Mouse (Mus musculus) intestine, embryonic 14.5 days (tissue): ENCODE results near the gene Plce1. TPM values are rescaled to one million over a fixed set of nuclear protein-coding genes. Genes with fewer than 3 reads are reported as not detected.
A peak's percentile ranks its signal among the peaks of the same experiment; 100 is the strongest.

Experiments
- ATAC-seq: fragments of 200-750 bp; cut with Nextera tagmentation; replicated peaks from 2 replicates; pipeline ENCODE4 v1.8.0; 2017; ENCODE audit warnings: low read depth, moderate number of reproducible peaks, moderate TSS enrichment, moderate library complexity; ENCODE audit not compliant: low FRiP score, low TSS enrichment
- DNase-seq: peaks from one replicate; pipeline ENCODE4 v3.0.0-alpha.2; 2018; ENCODE audit warnings: low spot score
- H3K27ac ChIP-seq: fragments of 300-500 bp; sonication (generic); 2 replicates; pipeline ENCODE4 v1.5.1; 2014; ENCODE audit warnings: low read depth, mild to moderate bottlenecking, control low read depth
- H3K27me3 ChIP-seq: fragments of 300-500 bp; sonication (generic); replicated peaks from 2 replicates; pipeline ENCODE4 v1.6.1; 2014; ENCODE audit warnings: low read length, control low read depth; ENCODE audit not compliant: control insufficient read depth, insufficient read depth
- H3K36me3 ChIP-seq: fragments of 300-500 bp; sonication (generic); 2 replicates; pipeline ENCODE4 v1.6.1; 2014; ENCODE audit warnings: low read length, control low read depth; ENCODE audit not compliant: control insufficient read depth, insufficient read depth
- H3K4me1 ChIP-seq: fragments of 300-500 bp; sonication (generic); replicated peaks from 2 replicates; pipeline ENCODE4 v1.6.1; 2014; ENCODE audit warnings: low read length, control low read depth, mixed read lengths; ENCODE audit not compliant: control insufficient read depth, insufficient read depth
- H3K4me2 ChIP-seq: fragments of 300-500 bp; sonication (generic); 2 replicates; pipeline ENCODE4 v1.6.1; 2014; ENCODE audit warnings: low read length
- H3K4me3 ChIP-seq: fragments of 300-500 bp; sonication (generic); 2 replicates; pipeline ENCODE4 v1.5.1; 2014; ENCODE audit warnings: low read depth, low read length, control low read depth, mixed read lengths
- H3K9ac ChIP-seq: fragments of 300-500 bp; sonication (generic); 2 replicates; pipeline ENCODE4 v1.6.1; 2014; ENCODE audit warnings: mild to moderate bottlenecking, low read length
- H3K9me3 ChIP-seq: fragments of 300-500 bp; sonication (generic); 2 replicates; pipeline ENCODE4 v1.6.1; 2016; ENCODE audit warnings: low read length, control low read depth; ENCODE audit not compliant: control insufficient read depth
- WGBS: fragments of 180-500 bp; shearing (Covaris S2); extraction: QIAGEN DNeasy Blood & Tissue Kit; methylation state at CpG from one replicate; pipeline ENCODE4 v1.1.7; 2014; 5-methylcytosine and 5-hydroxymethylcytosine counted together
- polyA plus RNA-seq: library from polyadenylated mRNA; unstranded; fragments of >200 nt; fragmentation: Nextera tagmentation; extraction: Ambion mirVana; gene quantifications from 2 replicates; pipeline ENCODE4 v1.2.1, GENCODE M21; 2014

The Plce1 gene
- polyA plus RNA-seq, 1 experiment from 2014 or later: 6.7 TPM

- H3K27ac ChIP-seq: no peak overlapping the region
- no peak for DNase-seq
- no peak for ATAC-seq
- no peaks in the 10 kb centered on the region; the same call in 1 of the 2 replicates for H3K4me1 ChIP-seq
- no peaks in the 10 kb centered on the region for H3K27me3 ChIP-seq
- H3K4me3 ChIP-seq: no peak overlapping the region
- H3K4me2 ChIP-seq: no peak overlapping the region
- no peak overlapping the region for H3K9ac ChIP-seq
- no peaks in the 10 kb centered on the region for H3K9me3 ChIP-seq
- 42% methylated on average over 4 of the region's 4 CpGs for WGBS
- H3K36me3 ChIP-seq: no peaks in the 10 kb centered on the region
Observed at GRCm38 (mm10) chr19:38750192-38750591, 269.3 kb downstream of the Plce1 start.

DNA sequence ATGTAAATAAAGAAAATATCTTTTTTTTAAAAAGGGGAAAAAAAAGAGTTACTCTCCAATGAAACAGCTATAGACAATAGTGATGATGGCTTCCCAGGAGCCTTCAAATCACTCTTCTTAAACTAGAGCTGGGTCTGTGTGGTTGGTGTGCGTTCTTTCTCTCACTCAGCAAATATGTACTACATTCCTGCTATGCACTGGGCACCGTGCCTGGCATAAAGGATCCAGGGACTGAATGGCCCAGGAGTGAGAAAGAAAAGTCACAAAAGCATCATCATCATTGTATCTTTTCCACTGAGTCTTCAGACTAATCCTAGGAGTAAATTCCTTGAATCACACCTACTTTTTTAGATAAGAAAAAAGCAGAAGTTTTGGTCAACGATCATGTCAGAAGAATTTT is 276.3 kb downstream of the Plce1 start:
- Histone ChIP-seq H3K4me3 (no peak overlapping the region), H3K4me1 (no peaks in the 10 kb centered on the region), H3K4me2 (no peak overlapping the region), H3K27me3 (no peaks in the 10 kb centered on the region), H3K9me3 (no peaks in the 10 kb centered on the region), H3K9ac (no peak overlapping the region), H3K36me3 (0 out of 2 replicates have a peak, but pooled peaks cover 2% of the 10 kb centered on the region), H3K27ac (no peak overlapping the region)
- DNase-seq (no peak), ATAC-seq (no peak)
- 79% methylated on average over 3 of the region's 3 CpGs for WGBS

GRCm38 (mm10) chr19:38758056-38758455 is 277.1 kb downstream of the Plce1 start:
- H3K9me3 ChIP-seq: no peaks in the 10 kb centered on the region
- ATAC-seq (no peak), DNase-seq (no peak)
- H3K36me3 ChIP-seq: 0 out of 2 replicates have a peak, but pooled peaks cover 2% of the 10 kb centered on the region
- H3K27ac ChIP-seq: no peak overlapping the region
- no peak overlapping the region for H3K9ac ChIP-seq
- H3K4me1 ChIP-seq: no peaks in the 10 kb centered on the region
- H3K4me3 ChIP-seq: no peak overlapping the region
- H3K27me3 ChIP-seq: no peaks in the 10 kb centered on the region
- no peak overlapping the region for H3K4me2 ChIP-seq
- WGBS: 70% methylated on average over 5 of the region's 5 CpGs

- H3K4me1 ChIP-seq: no peaks in the 10 kb centered on the region
- H3K27ac ChIP-seq: no peak overlapping the region
- no peak for DNase-seq
- 0 out of 2 replicates have a peak, but pooled peaks cover 2% of the 10 kb centered on the region for H3K36me3 ChIP-seq
- ATAC-seq: no peak
- no peak overlapping the region for H3K4me3 ChIP-seq
- H3K27me3 ChIP-seq: no peaks in the 10 kb centered on the region
- H3K4me2 ChIP-seq: no peak overlapping the region
- H3K9me3 ChIP-seq: no peaks in the 10 kb centered on the region
- 57% methylated on average over 7 of the region's 7 CpGs for WGBS
- H3K9ac ChIP-seq: no peak overlapping the region
Observed at GRCm38 (mm10) chr19:38758685-38759472, 278.0 kb downstream of the Plce1 start.

GRCm38 (mm10) chr19:38760441-38760840 is 279.5 kb downstream of the Plce1 start:
- DNase-seq (no peak), ATAC-seq (no peak)
- 0 out of 2 replicates have a peak, but pooled peaks cover 2% of the 10 kb centered on the region for H3K36me3 ChIP-seq
- H3K4me1 ChIP-seq: no peaks in the 10 kb centered on the region
- no peaks in the 10 kb centered on the region for H3K27me3 ChIP-seq
- no peak overlapping the region for H3K9ac ChIP-seq
- H3K4me3 ChIP-seq: no peak overlapping the region
- 67% methylated on average over 3 of the region's 3 CpGs for WGBS
- no peak overlapping the region for H3K27ac ChIP-seq
- no peaks in the 10 kb centered on the region for H3K9me3 ChIP-seq
- H3K4me2 ChIP-seq: no peak overlapping the region

DNA sequence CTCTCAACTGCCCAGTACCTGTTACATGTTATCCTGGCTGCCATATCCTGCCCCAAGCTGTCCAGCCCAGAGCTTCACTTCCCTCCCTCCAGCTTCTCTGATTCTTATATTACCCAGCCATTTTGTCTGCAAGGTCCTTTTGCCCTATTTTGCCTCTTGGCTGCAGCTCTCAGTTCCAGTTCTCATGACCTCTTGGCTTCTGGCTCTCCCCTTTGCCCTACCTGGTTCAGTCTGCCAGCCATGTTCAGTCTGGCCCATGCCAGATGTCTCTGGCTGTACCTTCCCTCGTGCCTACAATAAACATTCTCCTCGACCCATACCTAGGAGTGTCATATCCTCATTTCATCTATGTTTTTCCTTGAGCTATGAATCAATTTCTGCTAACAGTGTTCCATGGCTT is 285.4 kb downstream of the Plce1 start:
- no peak overlapping the region for H3K9ac ChIP-seq
- H3K27me3 ChIP-seq: no peaks in the 10 kb centered on the region
- no peak for DNase-seq
- H3K4me3 ChIP-seq: no peak overlapping the region
- no peak overlapping the region for H3K4me2 ChIP-seq
- no peak overlapping the region for H3K27ac ChIP-seq
- no peaks in the 10 kb centered on the region for H3K9me3 ChIP-seq
- no peaks in the 10 kb centered on the region for H3K4me1 ChIP-seq
- 0 out of 2 replicates have a peak, but pooled peaks cover 2% of the 10 kb centered on the region for H3K36me3 ChIP-seq
- no peak for ATAC-seq
- WGBS: 49% methylated on average over 2 of the region's 2 CpGs

DNA sequence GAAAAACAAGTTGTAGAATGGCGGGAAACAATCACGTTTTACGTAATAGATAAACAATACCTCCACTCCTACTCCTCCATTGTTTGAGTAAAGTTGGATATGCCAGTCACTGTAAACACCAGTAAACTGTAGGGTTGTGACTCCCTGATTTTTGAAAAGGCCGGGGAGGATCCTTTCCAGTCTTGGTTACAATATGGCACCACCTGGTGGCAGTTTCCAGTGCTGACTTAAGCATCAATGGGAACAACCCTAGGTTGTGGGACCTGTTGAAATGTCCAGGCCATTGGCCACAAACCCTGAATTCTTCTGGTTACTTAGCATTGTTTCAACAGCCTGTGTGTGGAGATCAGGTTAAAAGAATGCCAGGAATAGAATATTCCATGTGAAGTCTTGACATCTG is 294.6 kb downstream of the Plce1 start:
- H3K4me1 ChIP-seq: no peaks in the 10 kb centered on the region
- no peaks in the 10 kb centered on the region for H3K9me3 ChIP-seq
- H3K4me3 ChIP-seq: no peak overlapping the region
- ATAC-seq (no peak), DNase-seq (peak; percentile 69)
- no peaks in the 10 kb centered on the region for H3K36me3 ChIP-seq
- no peak overlapping the region for H3K4me2 ChIP-seq
- no peak overlapping the region for H3K9ac ChIP-seq
- 54% methylated on average over 4 of the region's 4 CpGs for whole genome bisulfite sequencing
- no peaks in the 10 kb centered on the region for H3K27me3 ChIP-seq
- H3K27ac ChIP-seq: no peak overlapping the region

DNA sequence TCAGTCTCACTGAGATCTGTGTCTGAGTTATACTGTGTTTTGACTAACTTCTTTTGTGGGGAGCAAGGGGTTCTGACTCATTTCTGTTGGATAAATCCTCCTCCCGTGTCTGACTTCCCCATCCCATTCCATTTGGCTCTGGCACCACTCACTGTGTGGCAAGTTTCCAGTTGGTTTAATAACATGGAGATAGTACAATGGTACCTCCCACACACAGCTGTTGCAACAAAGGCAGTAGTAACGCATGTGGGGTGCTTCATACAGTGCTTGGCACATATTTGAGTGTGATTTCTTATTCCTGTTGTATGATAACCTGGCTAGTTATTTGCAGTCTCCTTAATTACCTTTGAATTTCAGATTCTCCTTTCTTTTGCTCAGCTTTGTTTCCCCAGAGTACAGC is 297.9 kb downstream of the Plce1 start:
- Histone ChIP-seq H3K9ac (no peak overlapping the region), H3K27ac (no peak overlapping the region), H3K9me3 (no peaks in the 10 kb centered on the region), H3K4me1 (no peaks in the 10 kb centered on the region), H3K4me3 (no peak overlapping the region), H3K4me2 (no peak overlapping the region), H3K27me3 (no peaks in the 10 kb centered on the region), H3K36me3 (no peaks in the 10 kb centered on the region)
- WGBS: 66% methylated on average over 2 of the region's 2 CpGs
- ATAC-seq: no peak
- no peak for DNase-seq

DNA sequence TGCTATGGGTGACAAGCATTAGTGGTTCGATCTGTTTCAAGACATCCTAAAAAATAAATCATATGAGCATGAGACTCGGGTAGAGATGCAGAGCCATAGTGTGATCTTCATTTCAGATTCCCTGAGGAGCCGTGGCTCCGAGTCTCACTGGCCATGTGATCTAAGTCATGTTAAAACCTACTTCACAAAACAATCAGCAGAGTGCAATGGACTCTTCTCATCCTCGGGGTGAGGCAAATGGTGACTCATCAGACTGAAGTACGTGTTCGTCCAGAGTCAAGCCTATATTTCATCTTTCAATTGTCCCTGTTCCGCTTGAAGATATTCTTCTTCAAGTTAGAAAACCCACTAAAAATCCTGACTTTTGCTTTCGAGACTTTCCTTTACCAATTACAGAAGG is 302.6 kb downstream of the Plce1 start:
- DNase-seq: no peak
- H3K4me3 ChIP-seq: no peak overlapping the region
- H3K9me3 ChIP-seq: no peaks in the 10 kb centered on the region
- no peak overlapping the region for H3K9ac ChIP-seq
- no peak overlapping the region for H3K27ac ChIP-seq
- H3K4me1 ChIP-seq: no peaks in the 10 kb centered on the region
- peaks cover 11% of the 10 kb centered on the region for H3K36me3 ChIP-seq
- 85% methylated on average over 9 of the region's 9 CpGs for WGBS
- H3K4me2 ChIP-seq: no peak overlapping the region
- H3K27me3 ChIP-seq: no peaks in the 10 kb centered on the region
- no peak for ATAC-seq
